Mouse (Mus musculus) C2C12 (cell line): Measurements from ENCODE around the gene Gpatch2.

Experiments used
- CTCF ChIP-seq: IDR thresholded peaks from one replicate; pipeline ENCODE4 v1.5.1; 2011; ENCODE audit not compliant: control insufficient read depth, insufficient read depth, insufficient read length
- FOSL1 ChIP-seq: IDR thresholded peaks from one replicate; pipeline ENCODE4 v1.8.0; 2011; ENCODE audit warnings: mild to moderate bottlenecking, low read length; ENCODE audit not compliant: poor library complexity, insufficient read depth, severe bottlenecking

GRCm38 (mm10) chr1:187267601-187268000, 52.3 kb downstream of the Gpatch2 start:
- TF ChIP-seq CTCF (no peak), FOSL1 (no peak)
